Mouse (Mus musculus) erythroblast, embryonic 14.5 days (primary cell): ENCODE results near the gene Cyth4. TPM values are rescaled to one million over a fixed set of nuclear protein-coding genes. Genes with fewer than 3 reads are reported as not detected.

Experiments
- H3K27me3 ChIP-seq: 2 replicates; pipeline ENCODE4 v1.6.1; 2012; ENCODE audit warnings: inconsistent platforms; ENCODE audit not compliant: control insufficient read depth
- H3K36me3 ChIP-seq: 2 replicates; pipeline ENCODE4 v1.6.1; 2012; ENCODE audit warnings: mild to moderate bottlenecking, inconsistent platforms; ENCODE audit not compliant: control insufficient read depth
- H3K4me1 ChIP-seq: 2 replicates; pipeline ENCODE4 v1.6.1; 2012; ENCODE audit warnings: inconsistent platforms; ENCODE audit not compliant: control insufficient read depth
- H3K4me3 ChIP-seq: replicated peaks from 2 replicates; pipeline ENCODE3; 2012; ENCODE audit warnings: moderate library complexity, mild to moderate bottlenecking, inconsistent platforms
- H3K9me3 ChIP-seq: 2 replicates; pipeline ENCODE4 v1.6.1; 2012; ENCODE audit warnings: low read length, inconsistent platforms, mixed read lengths; ENCODE audit not compliant: control insufficient read depth
- GATA1 ChIP-seq: IDR thresholded peaks from 2 replicates; pipeline ENCODE4 v1.6.1; 2012; ENCODE audit warnings: low read length, inconsistent platforms, mixed read lengths
- TAL1 ChIP-seq: IDR thresholded peaks from 3 replicates; pipeline ENCODE4 v1.6.1; 2012; ENCODE audit warnings: low read length, inconsistent platforms, mixed read lengths
- polyA plus RNA-seq: library from polyadenylated mRNA; stranded (reverse); fragments of >175 nt; gene quantifications from 2 replicates; pipeline ENCODE4 v1.2.3, GENCODE M21; 2012

Cyth4 gene
- polyA plus RNA-seq, 1 experiment = 0.08 TPM

DNA sequence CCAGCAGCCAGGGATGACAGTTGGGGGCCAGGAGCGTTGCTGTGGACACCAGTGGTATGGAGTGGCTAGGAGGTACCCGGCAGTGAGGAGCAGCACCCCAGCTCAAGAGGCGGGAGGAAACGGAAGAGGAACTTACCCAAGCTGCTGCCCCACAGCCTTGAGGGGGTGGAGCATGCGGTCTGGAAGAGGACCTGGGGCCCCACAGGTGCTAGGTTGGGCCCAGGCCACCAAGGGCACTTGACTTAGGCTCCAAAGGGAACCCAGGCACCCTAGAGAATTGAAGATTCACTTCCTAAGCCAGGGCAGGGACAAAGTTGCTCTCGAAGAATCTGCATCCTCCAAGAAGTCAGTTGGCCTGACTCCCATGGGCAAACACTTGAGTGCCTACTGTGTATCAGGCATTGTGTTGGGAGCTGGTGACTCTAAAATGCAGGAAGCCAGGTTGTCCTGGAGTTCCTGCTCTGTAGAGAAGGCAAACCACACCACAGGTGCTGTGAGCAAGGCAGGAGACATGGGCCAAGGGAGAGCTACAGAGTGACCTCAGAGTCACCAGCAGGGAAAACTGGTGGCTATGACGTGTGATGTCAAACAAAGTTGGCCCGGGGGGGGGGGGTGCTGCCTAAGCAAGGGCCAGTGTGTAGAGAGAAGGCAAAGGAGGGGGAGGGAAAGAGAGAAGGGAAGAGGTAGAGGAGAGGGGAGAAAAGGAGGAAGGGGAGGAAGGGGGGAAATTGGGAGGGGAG lies 24.0 kb upstream of the Cyth4 start, which contains the start of gene Rac2:
Rac2 (minus strand) TSS at position 126 of the 740 bp plus-strand sequence.
- Histone ChIP-seq H3K36me3 (peaks cover 29% of the 10 kb centered on the region), H3K9me3 (no peaks in the 10 kb centered on the region), H3K4me3 (peak within 1 kb of the TSS; percentile 64), H3K27me3 (no peaks in the 10 kb centered on the region), H3K4me1 (peaks cover 51% of the 10 kb centered on the region)
- TF ChIP-seq GATA1 (no peak), TAL1 (no peak)

DNA sequence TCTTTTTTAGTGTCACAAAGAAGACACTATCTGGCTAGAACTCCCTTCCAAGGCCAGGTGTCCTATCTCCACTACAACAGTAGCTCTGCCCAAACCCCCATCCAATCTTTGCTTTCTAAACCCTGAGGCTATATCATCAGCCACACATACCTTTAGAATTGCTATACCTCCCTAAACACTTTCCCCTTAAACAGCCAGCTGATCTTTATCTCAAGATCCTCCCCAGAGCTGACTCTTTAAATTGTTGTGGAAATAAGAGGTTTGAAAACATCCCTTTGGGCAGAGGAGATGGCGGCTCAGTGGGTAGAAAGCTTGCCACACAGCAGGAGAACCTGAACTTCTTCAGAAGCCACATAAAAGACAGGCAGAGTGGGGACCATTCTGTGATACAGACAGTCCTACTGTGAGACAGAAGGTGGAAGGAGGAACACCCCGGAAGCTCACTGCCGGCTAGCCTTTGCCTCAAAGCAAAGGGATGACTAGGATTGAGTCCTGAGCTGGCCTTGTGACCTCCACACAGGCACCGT lies 20.5 kb upstream of the Cyth4 start:
- H3K4me3 ChIP-seq = no peak overlapping the region
- TF ChIP-seq TAL1 (no peak), GATA1 (no peak)
- peaks cover 33% of the 10 kb centered on the region for H3K4me1 ChIP-seq
- no peaks in the 10 kb centered on the region for H3K9me3 ChIP-seq
- no peaks in the 10 kb centered on the region for H3K36me3 ChIP-seq
- peaks cover 12% of the 10 kb centered on the region for H3K27me3 ChIP-seq

DNA sequence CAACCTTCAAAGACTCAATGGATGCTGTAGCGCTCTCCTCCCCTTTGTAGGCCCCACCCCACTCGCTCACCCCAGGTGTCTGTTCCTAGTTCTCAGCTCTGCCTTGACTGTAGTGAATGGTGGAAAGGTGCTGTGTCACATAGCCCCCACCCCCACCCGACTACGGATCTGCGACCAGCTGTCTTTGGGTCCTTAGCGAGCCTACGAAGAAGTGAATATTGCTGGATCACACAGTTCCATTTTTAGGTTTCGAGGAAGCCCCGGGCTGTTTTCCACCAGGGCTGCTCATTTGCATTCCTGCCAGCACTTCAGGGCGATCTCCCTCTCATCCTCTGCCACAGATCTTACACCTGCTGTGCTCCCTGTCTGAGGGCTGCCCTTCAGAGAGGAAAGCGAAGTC lies 13.5 kb upstream of the Cyth4 start:
- H3K9me3 ChIP-seq = no peaks in the 10 kb centered on the region
- H3K27me3 ChIP-seq = peaks cover 11% of the 10 kb centered on the region
- H3K36me3 ChIP-seq = no peaks in the 10 kb centered on the region
- no peak overlapping the region for H3K4me3 ChIP-seq
- no peak for TF ChIP-seq GATA1
- TF ChIP-seq TAL1 = no peak
- peaks cover 25% of the 10 kb centered on the region for H3K4me1 ChIP-seq

DNA sequence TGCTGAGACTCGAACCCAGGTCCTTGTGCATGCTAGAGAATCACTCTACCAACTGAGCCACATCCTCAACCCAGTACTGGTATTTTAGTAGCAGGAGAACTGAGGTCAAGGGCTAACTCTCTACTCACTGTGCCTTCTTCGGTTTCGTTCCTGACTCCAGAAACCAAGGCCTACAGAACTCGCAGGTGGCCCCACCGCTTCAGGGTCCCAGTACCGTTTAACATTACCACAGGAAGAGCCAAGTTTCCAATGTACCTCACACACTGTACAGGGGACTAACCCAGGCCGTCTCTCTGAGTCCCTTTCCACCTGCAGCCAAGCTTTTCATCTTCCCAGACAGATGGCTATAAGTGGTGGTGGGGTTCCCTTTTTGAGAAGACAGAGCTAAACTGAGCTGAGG lies 11.4 kb upstream of the Cyth4 start:
- no peaks in the 10 kb centered on the region for H3K36me3 ChIP-seq
- no peak overlapping the region for H3K4me3 ChIP-seq
- peaks cover 19% of the 10 kb centered on the region for H3K4me1 ChIP-seq
- TF ChIP-seq GATA1 (no peak), TAL1 (no peak)
- no peaks in the 10 kb centered on the region for H3K27me3 ChIP-seq
- H3K9me3 ChIP-seq = no peaks in the 10 kb centered on the region

DNA sequence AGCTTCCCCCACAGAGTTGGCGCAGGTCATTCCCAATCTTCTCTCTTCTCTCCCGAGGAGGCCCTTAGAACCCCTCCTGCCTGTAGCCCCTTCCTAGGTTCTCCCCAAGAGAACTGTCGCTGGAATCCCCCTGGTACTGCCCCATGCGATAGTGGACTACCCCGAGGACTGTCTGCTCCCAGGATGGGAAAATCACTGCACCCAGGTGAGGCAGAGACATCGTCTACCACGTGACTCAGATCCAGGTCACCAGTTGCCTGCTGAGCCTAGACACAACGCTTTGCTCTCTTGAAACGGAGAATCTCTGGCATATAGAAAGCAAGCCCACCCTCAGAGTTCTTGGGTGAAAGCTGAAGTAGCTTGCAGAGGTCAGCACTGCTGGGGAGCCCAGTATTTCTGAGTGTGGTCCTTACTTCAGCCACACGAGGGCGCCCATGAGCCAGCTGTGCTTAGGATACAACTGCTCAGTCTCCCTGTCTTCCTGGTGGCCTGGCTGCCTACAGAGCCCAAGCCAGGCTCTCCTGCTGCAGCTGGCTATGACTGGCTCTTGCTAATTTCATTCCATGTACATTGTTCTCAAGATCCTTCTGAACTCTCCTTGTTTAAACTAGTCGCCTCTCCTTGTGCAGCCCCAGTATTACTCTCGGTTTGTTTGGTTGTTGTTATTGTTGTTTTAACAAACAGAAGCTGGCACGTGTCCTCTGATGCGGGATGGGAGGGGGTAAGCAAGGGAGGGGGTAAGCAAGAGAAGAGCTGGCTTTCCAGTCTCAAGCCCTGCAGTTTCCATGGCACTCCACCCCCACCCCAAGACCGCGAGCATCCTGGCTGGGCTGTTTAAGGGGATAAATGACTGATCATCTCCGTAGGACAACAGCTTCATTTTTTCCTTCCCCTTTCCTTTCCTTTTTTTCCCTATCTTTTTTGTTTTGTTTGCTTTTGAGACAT lies 9.5 kb upstream of the Cyth4 start:
- Histone ChIP-seq H3K4me1 (peaks cover 7% of the 10 kb centered on the region), H3K4me3 (no peak overlapping the region), H3K27me3 (no peaks in the 10 kb centered on the region), H3K9me3 (no peaks in the 10 kb centered on the region), H3K36me3 (no peaks in the 10 kb centered on the region)
- TF ChIP-seq GATA1 (no peak), TAL1 (no peak)

DNA sequence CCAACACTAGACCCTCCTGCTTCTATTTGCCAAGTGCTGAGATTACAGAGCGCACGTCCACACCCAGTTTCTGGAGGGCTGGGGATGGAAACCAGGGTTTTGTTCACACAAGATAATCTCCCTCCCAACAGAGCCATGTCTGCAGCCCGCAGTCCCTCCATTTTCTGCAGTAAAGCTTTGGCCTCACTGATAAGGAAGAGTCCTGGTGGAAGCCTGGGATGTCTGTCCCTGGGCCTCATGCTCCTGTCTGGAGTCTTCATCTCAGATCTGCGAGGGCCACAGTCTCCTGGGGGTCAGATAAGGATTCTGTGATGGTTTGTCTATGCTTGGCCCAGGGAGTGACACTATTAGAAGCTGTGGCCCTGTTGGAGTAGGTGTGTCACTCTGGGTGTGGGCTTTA lies 8.8 kb upstream of the Cyth4 start:
- Histone ChIP-seq H3K27me3 (no peaks in the 10 kb centered on the region), H3K9me3 (no peaks in the 10 kb centered on the region), H3K4me1 (peaks cover 7% of the 10 kb centered on the region), H3K36me3 (no peaks in the 10 kb centered on the region), H3K4me3 (no peak overlapping the region)
- TF ChIP-seq GATA1 (no peak), TAL1 (no peak)

DNA sequence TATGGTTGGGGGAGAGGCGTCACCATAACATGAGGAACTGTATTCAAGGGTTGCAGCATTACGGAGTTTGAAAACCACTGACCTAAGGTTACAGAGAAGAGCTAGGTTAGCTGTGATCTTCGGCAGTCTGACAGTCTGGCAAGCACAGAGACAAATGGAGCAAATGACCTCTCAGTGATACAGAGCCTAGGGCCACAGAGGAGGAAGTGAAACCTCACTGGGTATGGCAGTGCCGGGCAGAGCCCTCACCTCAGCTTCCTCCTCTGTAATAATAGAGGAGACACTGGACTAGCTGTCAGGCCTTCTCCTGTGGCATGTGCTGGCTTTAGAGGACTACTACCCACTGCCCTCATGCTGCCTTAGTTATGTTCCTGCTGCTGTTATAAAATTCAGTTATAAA lies 7.9 kb upstream of the Cyth4 start:
- H3K9me3 ChIP-seq = no peaks in the 10 kb centered on the region

DNA sequence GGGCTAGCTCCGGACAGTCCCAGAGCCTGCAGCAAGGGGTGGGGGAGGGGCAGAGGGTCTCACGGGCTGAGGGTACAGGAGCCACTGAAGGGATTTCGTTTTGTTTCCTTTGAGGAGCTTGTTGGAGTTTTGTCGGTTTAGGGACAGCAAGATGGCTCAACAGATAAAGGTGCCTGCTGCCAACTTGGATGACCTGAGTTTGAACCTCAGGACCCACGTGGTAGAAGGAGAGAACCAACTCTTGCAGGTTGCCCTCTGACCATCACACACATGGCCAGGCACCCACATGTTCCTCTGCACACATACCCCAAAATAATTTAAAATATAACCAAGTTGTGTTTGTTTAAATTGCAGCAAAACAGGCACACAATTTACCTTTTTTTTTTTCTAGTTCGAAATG lies 6.9 kb upstream of the Cyth4 start:
- H3K4me1 ChIP-seq = peaks cover 7% of the 10 kb centered on the region
- TF ChIP-seq GATA1 = no peak
- TF ChIP-seq TAL1 = no peak

More for the DNA sequence above, 7.9 kb upstream of the Cyth4 start:
- Histone ChIP-seq H3K4me3 (no peak overlapping the region), H3K27me3 (no peaks in the 10 kb centered on the region), H3K4me1 (peaks cover 7% of the 10 kb centered on the region), H3K36me3 (no peaks in the 10 kb centered on the region)
- no peak for TF ChIP-seq TAL1
- no peak for TF ChIP-seq GATA1

DNA sequence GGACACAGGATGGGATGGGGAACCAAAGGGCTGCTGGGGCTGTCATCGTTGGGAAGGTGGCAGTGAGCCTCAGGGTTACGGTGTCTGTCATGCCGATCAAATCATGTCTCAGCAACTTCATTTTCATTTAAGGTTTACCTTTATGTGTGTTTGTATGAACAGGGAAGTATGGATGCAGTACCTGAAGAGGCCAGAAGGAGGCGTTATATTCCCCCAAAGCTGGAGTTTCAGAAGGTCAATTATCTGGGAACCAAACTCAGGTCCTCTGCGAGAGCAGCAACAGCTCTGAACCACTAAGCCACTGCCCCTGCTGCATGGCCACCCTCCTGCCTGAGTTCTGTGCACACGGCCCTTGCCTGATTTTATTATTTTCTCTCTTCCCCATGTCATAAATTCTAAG lies 6.1 kb upstream of the Cyth4 start:
- Histone ChIP-seq H3K4me3 (no peak overlapping the region), H3K27me3 (no peaks in the 10 kb centered on the region), H3K9me3 (no peaks in the 10 kb centered on the region), H3K4me1 (peaks cover 7% of the 10 kb centered on the region), H3K36me3 (no peaks in the 10 kb centered on the region)
- TF ChIP-seq GATA1 (no peak), TAL1 (no peak)

More for the DNA sequence above, 6.9 kb upstream of the Cyth4 start:
- no peak overlapping the region for H3K4me3 ChIP-seq
- no peaks in the 10 kb centered on the region for H3K9me3 ChIP-seq
- H3K36me3 ChIP-seq = no peaks in the 10 kb centered on the region
- H3K27me3 ChIP-seq = no peaks in the 10 kb centered on the region
